Mouse (Mus musculus): ENCODE results near the gene Serpinb6a.
"Not testable (repeated sequence)": the region's sequence is repeated elsewhere in the genome, so short reads cannot be mapped to it uniquely, and the experiment has no call there.

Gene Serpinb6a

DNA sequence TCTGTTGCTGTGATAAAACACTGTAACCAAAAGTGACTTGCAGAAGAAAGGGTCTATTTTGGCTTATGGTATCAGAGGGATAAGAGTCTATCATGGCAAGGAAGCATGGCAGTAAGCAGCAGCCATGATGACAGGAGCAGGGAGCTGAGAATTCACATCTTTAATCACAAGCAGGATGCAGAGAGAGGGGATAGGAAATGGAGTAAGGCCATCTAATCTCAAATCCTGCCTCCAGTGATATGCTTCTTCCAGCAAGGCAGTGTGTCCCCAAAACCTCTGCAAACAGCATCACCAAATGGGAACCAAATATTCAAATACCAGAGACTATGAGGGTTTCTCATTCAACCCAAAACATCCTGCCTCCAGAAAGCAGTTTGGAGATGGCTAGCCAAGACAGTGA, 36.0 kb downstream of the Serpinb6a start:
- no peak for DNase-seq

DNA sequence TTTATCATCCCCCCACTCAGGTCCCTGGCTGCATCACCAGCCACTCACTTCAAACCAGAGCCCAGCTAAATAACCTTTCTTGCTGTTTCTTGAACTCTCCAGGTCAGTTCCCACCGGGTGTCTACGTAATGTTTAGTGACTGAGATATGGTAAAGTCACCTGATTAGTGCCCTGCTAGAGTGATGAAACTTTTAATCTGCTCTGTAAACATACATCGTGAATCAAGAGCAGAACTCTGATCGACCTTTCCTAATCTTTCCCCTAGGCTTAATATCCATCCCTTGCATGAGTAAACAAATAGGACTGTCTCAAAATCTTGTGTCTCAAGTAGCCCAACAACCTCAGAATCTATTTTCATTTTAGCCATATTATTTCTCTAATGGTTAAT, 36.6 kb downstream of the Serpinb6a start:
- DNase-seq: no peak

DNA sequence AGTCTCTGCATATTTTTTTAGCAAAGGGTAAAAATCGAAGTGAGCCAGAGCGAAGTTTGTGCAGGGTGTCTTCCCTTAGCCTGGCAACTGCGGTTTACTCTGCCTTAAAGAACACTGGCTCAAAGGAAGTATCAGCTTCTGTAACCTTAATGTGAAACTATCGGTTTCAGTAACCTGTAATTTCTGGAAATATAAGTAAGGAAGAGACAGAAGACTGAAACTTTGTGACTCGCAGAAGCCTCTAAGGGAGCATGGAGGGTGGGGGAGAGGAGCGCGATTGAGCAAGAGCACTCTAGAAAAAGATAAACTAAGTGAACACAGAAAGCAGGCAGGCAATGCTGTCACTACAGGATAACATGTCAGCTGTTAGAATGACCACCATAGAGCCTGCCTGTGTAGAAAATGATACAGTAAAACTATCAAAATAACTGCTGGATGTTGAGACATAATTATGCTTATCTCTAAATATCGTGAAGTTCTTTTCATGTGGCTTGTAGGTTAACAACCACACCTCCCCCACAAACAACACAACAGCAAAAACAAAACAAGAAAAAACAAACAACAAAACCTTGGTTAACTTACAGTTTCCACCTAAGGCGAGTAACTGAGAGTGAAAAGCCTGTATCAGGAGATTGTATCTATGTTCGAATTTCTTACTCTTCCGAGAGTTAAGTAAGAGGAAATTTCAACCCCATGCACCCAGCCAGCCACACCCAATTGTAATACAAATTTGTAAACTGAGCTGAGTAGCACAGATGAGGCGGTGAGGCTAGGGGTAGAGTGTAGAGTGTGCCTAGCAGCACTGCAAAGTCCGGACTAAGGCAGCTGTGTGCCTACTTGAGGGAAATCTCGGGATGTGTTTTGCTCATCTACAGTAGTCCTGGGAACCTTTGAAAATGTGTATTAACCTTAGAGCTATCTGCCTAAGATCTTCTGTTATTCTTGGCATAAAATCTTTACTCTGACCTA, 37.3 kb downstream of the Serpinb6a start:
- peak; percentile 11 to 38 for DNase-seq

DNA sequence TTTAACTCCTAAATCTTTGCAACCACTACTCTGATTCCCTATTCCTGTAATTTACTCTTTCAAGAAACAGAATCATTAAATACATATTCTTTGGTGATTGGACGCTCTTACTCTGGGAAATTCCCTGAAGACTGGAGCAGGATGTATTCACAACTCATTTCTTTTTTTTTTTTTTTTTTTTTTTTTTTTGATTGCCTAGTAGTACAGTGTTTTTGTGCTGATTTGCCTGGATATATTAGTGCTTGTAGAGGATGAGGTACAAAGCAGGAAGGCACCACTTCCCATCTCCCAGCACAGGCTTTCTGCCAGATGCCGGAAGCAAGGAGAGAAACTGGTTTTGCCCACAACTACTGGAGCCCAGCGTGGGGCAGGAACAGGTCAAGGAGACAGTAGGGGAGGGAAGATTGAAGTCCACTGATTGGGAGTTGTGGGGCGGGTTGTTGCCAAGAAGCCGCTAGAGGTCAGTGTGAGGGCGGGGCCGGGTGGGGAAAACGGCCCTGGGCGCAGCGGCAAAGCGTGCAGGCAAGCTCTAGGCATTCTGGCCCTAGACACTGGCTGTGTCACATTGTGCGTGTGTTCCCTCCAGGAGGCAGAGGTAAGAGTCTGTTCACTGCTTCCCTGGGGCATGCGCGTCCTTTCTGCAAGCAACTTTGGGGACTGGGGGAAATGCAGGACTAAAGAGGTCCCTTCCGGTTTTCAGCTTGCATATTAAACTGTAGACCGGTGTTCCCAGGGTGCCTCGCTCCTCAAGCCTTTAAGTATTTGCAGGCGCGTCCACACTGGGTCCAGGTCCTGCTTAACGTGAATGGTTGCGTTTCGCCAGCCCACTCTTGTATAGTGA, 38.2 kb downstream of the Serpinb6a start, which contains the start of gene Nqo2:
Gene Nqo2, plus strand, starts transcription at position 482 of the 841 bp plus-strand sequence.
- peak; percentile 75 to 83 for DNase-seq

DNA sequence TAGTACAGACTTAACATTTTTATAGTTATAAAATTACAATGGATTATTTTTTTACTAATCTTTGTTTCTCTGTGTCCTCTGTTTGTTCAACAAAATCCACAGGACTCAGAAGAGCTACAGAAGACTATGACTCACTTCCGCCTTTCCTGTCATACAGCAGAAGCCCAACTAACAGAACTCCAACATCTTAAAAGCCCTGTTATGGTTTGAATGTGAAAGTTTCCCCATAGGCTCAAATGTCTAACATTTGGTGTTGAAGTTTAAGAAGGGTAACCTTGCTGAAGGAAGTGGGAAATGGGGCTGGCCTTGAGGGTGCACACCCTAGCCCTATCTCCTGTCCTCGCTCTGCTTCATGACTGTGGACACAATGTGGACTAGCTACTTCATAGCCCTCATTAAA, 42.8 kb downstream of the Serpinb6a start:
- no peak for DNase-seq

DNA sequence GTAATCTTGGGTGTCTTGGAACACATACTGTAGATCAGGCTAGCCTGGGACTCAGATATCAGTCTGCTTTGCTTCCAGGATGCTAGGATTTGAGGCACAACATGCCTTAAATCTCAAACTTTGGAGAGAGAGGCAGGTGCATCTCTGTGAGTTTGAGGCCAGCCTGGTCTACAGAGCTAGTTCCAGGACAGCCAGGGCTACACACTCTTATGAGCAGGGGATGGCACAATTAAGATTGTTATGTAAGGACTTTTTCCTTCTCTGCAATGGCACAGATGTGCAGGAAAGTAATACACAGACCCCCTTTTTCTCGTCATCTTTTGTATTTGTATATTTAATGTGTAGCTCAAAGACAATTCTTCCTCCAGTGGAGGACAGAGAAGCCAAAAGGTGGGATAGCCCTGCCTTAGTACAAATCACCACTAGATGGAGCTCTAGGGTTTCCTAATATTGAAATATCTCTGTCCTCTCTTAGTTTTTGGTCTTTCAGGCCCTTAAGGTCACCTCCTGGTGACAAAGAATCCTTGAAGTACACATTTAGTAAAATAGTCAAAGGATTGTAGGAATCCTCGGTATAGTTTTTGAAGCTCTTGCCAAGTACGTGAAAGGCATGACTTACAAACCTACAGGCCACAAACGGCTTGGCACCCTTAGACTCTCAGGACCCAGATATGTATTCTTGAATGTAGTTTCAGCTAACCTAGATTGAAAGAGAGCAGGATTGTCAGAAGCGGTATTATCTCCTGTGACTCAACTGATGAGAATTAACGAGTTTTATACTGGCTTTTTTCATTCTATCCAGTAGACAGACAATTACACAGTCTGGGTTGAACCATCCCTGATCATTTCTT, 45.8 kb downstream of the Serpinb6a start:
- peak in 1 of 2 experiments; percentile 35 for DNase-seq

DNA sequence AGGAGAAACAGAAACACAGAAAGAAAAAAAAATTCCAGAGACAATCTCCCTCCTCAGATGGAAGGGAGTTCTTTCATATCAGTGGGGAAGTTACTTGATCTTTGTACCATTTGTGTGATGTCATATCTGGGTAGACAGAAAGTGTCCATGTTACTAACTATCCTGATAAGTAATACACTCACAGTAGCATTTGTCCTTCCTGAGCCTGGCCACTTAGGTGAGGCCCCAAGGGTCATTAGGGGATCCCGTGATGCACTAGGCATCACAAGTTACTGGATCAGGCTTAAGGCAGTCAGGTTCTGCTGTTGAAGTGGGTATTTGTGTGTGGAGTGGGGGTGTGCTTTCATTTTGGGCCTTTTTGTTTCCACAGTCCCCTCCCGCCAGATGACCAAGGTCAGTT, 49.6 kb downstream of the Serpinb6a start:
- DNase-seq: no peak

DNA sequence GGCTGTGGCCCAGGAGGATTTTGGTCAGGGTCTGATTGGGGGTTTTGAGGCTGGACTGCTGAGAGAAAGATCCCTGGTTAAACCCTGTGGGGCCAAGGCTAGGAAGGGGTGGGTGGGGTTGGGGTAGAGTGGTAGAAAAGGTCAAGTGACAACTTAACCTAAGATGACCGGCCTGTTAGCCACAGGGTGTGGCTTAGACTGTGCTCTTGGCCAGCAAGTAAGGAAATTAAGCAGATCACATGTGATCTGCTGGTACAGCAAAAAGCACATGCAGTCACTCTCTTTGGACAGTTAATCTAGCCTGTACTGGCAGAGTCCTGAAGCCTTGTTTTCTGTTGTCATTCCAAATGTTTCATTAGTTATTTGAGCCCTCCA, 50.5 kb downstream of the Serpinb6a start:
- DNase-seq: peak; percentile 22 to 51

DNA sequence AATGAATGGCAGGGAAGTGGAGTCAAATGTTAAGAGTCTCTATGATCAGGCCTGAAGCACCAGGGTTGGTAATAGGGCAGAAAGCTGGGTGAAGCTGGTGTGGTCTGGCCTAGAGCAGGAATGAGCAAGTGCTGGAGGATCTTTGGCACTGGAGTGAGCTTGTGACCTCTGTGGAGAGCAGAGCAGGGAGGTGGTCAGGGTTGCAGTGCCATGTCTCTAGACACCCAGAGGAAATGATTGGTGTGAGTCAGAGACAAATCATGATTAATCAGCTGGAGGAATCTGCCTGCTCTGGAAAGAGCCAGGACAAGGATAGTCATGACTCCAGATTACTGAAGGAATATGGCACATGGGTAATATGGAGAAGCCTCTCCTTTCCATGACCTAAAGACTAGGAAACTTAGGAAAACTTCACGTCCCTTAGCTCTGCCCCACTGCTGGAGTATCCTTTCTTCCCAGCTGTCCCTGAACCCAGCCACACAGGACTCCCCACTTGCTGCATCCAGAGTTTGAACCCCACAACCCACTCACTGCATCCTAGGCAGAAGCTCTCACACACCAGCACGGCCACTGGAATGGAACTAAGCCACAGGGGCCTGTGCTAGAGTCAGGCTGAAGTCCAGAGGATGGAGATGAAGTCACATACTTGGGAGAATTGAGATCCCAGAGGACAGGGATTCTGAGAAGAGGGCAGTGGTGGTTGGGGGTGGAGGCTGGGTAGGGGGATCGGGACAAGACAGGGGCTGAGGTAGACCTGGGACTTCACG, 51.1 kb downstream of the Serpinb6a start:
- no peak for DNase-seq

DNA sequence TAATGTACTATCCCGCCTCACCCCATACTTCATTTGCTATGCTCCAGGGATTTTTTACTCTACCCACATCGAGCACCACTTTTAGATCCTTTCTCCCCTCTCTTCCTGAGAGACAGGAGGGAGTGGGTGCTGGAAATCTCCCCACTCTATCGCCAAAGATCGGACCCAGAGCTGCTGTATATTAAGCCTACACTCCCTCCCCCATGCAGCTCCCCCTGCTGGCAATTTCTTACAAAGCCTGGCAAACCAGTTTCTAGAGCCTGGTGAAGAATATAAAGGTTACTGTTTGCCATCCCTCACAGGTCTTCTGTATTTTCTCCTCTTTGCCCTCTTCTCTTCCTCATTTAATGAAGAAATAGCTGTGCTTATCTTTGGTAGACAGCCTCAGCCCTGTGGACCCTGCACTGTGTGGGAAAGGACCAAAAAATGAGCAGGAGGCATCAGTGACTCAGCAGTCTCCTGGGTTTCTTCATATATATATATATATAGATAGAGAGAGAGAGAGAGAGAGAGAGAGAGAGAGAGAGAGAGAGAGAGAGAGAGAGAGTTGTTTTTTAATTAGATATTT, 60.3 kb downstream of the Serpinb6a start:
- peak in 1 of 2 experiments; percentile 22 for DNase-seq

DNA sequence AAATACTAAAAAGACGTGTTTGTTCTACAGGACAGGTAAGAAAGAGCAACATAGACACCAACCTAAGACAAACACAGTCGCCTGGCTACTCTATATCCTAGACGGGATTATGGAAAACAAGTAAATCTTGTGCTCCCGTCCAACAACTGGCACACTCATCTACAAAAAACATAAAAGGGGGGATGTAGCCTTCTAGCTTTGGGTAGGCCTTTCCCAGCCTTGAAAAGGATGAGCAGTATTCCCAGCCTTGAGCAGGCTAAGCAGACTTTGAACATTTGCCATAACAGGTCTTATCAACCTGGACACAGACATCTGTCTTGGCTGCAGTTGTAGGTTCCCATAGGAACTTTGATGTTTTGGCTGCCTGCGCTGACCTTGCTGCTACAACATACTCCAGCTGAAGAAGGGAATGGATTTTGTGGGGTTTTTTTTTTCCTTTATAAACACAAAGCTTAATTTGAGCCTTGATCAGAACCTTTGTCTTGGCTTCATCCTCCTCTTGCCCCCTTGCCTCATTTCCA, 61.2 kb downstream of the Serpinb6a start:
- DNase-seq: no peak

DNA sequence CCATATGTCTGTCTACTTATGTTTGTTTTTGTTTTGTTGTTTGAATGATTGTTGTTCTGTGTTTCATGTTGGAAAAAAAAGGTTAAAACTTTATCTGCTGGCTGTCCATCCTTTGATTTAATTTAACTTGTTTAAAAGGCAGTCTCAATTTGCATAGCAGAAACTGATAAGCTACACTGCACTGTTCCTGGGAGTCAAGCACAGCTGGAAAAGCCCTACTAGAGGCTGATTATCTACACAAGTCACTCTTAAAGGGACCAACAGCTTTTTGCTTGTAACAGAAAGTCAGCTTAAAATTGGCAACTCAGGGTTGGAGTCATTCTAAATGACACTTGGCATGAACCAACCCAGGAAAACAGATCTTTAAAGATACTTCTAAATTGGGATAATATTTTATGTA, 65.0 kb downstream of the Serpinb6a start:
- DNase-seq: not testable (repeated sequence)

DNA sequence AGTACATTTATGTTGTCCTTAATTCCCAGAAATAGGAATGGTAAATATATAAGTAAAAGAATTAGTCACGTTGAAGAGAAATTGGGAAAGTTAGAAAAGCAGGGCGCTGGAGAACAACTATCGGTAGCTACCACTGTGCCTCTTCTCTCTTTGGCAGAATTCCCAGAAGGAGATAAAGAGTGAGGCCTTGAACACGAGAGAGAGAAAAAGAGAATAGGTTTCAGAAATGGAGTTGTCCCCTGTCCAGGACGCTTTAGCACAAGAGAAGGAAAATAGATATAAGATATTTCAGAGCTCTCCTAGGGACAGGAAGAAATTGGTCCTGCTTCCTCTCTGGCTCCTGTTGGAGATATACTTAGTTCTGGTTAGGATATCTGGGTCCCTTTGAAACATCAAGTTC, 65.4 kb downstream of the Serpinb6a start:
- no peak for DNase-seq

DNA sequence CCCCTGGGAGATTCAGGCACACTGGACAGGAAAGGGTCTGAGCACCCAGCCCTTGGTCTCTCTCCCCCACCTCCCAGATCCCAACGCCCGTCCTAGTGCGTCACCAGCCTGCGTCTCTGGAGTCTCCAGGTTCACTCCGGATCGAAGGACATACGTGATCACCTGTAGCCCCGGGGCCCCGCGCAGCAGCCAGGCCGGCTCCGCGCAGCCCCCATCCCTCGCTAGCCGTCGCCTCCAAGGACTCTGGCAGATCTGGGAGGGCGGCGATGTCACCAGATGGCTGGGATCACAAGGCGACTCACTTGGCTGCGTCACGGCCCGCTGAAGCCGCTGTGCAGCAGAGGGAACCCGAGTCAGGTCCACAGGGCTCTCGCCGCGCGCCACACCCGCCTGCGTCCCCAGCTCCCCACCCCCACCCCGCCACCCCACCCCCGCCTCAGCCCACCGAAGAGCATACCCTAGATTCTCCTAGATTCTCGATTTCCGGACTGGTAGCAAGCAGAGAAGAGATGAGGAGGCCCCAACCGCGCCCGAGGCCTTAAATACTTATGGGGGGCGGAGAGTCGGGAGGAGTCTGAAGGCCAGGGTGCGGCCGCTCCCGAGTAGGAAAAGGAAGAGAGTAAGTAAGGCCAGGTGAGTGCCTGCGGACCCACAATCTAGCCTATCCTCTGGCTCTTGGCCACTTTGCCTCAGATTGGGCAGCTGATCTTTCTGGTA, 67.0 kb downstream of the Serpinb6a start:
- DNase-seq: peak; percentile 83 to 85

DNA sequence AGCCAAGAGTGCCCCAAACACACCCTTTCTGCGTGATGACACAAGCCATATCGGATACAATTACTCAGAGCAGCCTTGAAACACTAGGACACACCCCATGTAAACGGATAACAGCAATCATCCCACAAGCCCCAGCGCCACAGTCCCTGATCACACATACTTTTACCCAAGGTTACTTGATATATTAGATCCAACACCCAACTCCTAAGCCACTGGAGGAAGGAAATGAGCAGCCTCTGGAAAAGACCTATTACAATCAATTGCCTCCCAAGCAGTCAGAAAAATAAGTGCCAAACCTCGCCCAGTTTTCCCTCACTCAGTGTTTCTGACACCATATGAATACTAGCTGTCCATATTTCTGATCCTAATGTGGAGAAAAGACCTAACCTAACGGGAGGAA, 67.9 kb downstream of the Serpinb6a start:
- DNase-seq: peak; percentile 15 to 38

DNA sequence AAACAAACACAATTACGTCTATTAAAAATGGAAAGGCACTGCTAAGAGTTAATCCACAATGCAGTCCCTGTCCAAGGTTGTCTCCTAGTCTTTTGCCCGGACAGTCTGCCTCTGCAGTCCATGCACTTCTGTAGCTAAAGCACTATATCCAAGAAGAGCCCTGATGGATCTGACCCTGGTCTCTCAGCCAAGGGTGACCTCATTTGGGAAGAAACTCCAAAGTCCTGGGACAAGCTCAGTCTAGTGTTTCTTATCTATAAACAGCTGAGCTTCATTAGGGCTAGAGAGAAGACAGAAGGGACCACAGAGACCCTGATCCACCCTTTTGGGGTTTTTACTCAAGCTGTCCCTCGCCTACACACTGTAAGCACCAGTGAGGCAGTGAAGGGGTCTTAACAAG, 71.7 kb downstream of the Serpinb6a start:
- DNase-seq: no peak

DNA sequence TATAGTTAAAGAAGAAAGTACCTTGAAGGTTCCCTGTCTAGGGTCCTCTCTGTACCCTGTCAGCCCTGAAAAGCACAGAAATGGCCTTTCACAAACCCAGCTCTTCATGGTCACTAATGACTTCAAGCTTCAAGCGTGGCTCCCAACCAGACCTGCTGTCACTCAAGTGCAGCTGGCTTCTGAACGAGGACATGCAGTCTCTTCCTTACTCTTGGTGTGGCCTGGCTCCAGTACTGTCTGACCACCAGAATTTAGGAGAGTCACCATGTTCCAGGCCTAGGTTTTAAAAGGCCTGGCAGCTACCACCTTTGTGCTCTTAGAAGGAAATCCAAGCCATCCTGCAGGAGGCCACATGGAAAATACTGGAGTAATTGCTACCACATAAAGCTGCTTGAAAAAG, 72.3 kb downstream of the Serpinb6a start:
- no peak for DNase-seq

DNA sequence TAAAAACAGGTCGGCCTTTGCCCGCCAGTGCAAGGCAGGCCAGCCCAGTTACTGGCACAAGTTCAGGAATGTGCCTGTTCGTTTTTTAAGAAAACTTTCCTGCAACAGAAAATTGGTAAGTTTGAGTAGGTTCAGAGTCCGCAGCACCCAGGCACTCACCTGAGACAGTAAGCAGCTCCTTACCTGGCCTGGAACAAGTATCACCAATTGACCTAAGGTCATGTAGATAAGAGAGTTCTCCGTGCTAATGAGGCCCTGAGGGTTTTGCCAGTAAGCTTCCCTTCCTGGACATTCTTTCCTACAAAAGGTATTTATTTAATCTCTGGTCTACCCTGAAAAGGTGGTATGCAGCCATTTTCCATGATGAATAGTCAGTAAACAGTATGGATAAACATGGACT, 80.9 kb downstream of the Serpinb6a start:
- no peak for DNase-seq

DNA sequence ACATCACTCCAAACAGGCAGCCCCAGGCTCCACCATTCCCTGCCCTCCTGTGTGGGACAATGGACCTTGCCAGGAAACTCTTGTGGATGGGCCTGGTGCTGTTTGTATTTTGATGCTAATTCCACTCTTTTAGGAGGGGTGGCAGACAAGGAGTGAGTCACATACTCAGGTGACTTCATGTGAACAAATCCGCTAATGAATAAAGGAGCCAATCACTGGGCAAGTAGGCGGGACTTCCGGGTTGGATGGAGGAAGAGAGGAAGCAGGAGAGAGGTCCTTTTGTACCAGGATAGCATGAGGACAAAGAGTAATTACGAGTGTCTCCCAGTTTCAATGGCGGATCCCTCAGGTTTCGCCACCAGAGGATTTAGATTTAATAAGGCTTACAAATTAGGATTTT, 81.6 kb downstream of the Serpinb6a start:
- DNase-seq: no peak

DNA sequence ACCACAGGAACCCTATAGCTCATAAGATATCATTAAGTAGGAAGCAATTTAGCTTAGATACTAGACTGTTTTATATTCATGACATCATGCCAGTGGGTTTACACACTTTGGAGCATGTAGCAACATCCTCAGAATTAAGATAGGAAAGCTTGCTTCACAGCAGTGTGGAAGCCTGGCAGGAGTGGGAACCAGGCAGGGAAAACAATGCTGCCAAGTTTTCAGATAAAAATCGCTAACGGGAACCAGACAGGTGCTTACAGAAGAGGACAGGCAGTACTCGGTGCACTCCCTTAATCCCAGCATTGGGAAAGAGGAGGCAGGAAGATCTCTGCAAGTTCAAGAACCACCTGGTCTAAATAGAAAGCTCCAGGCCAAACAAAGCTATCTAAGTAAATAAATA, 95.8 kb downstream of the Serpinb6a start:
- no peak for DNase-seq

All from lung, adult 18-20 months (tissue).